Comparison of ENCODE assay signal across 19 mouse cellular contexts in genomic region chrX:48683857-48684256, GRCm38 (mm10). TPM values are rescaled to one million over a fixed set of nuclear protein-coding genes. Genes with fewer than 3 reads are reported as not detected.
DNase-seq lines count a peak whose midpoint lies in the region; ATAC-seq lines count a peak whose summit lies in the region.
"Had no signal": no experiment of that assay in that cellular context is flagged by ENCODE, and none has a peak within 500 bp of the region (broad histone marks: within the 10 kb centered on the region; RNA-seq: fewer than 3 reads in every experiment).

No protein-coding gene starts in this region.

- H3K9ac ChIP-seq in liver, embryonic 12.5 days, result no peak overlapping the region
- no peak overlapping the region for H3K9ac ChIP-seq in liver, embryonic 11.5 days (ENCODE audit: low read depth, low read length)
- H3K9ac ChIP-seq in liver, embryonic 13.5 days, result no peak overlapping the region
- H3K9ac ChIP-seq in liver, embryonic 15.5 days, result no peak overlapping the region
- H3K9ac ChIP-seq: embryonic facial prominence, embryonic 12.5 days; forebrain, embryonic 13.5 days; forebrain, embryonic 15.5 days; forebrain, postnatal 0 days had no signal

- WGBS in liver, embryonic 12.5 days (ENCODE audit: insufficient replicate concordance), result 49% methylated on average over 5 of the region's 5 CpGs
- 53% methylated on average over 5 of the region's 5 CpGs for WGBS in liver, embryonic 11.5 days
- WGBS in liver, embryonic 13.5 days (ENCODE audit: insufficient replicate concordance), result 41% methylated on average over 5 of the region's 5 CpGs
- WGBS in liver, embryonic 15.5 days (ENCODE audit: insufficient replicate concordance), result 45% methylated on average over 5 of the region's 5 CpGs

- H3K27ac ChIP-seq in liver, embryonic 12.5 days, result no peak overlapping the region
- no peak overlapping the region for H3K27ac ChIP-seq in liver, embryonic 11.5 days (ENCODE audit: low read depth, low read length)
- no peak overlapping the region for H3K27ac ChIP-seq in liver, embryonic 13.5 days
- H3K27ac ChIP-seq in liver, embryonic 15.5 days (replicated peaks), result no peak overlapping the region
- H3K27ac ChIP-seq: embryonic facial prominence, embryonic 10.5 days; embryonic facial prominence, embryonic 12.5 days; forebrain, embryonic 13.5 days; forebrain, embryonic 15.5 days had no signal

- no peak overlapping the region for H3K4me2 ChIP-seq in liver, embryonic 12.5 days
- H3K4me2 ChIP-seq in liver, embryonic 11.5 days, result no peak overlapping the region
- H3K4me2 ChIP-seq in liver, embryonic 13.5 days, result no peak overlapping the region
- H3K4me2 ChIP-seq in liver, embryonic 15.5 days, result no peak overlapping the region
- H3K4me2 ChIP-seq: embryonic facial prominence, embryonic 12.5 days; forebrain, embryonic 13.5 days; forebrain, embryonic 15.5 days had no signal

- no peak overlapping the region for H3K4me3 ChIP-seq in liver, embryonic 12.5 days
- H3K4me3 ChIP-seq in liver, embryonic 11.5 days (ENCODE audit: low read depth, low read length), result no peak overlapping the region
- H3K4me3 ChIP-seq in liver, embryonic 13.5 days (replicated peaks), result no peak overlapping the region
- no peak overlapping the region for H3K4me3 ChIP-seq in liver, embryonic 15.5 days (replicated peaks)
- H3K4me3 ChIP-seq: embryonic facial prominence, embryonic 10.5 days; embryonic facial prominence, embryonic 12.5 days; forebrain, embryonic 13.5 days; forebrain, embryonic 15.5 days had no signal

- peak; percentile 58; the same call in 1 of the 2 replicates for ATAC-seq in liver, embryonic 12.5 days
- no peak for ATAC-seq in liver, embryonic 11.5 days (replicated peaks; ENCODE audit: low FRiP score)
- peak; percentile 66; the same call in 1 of the 2 replicates for ATAC-seq in liver, embryonic 13.5 days (ENCODE audit: low read depth)
- peak; percentile 57; the same call in 1 of the 2 replicates for ATAC-seq in liver, embryonic 15.5 days (ENCODE audit: insufficient read depth)
- ATAC-seq: activated CD4-positive, CD25-positive, alpha-beta regulatory T cell, adult 4 months; forebrain, embryonic 13.5 days; forebrain, embryonic 15.5 days had no signal

- no peak for DNase-seq in liver, embryonic 11.5 days (ENCODE audit: low spot score)
- no peak for DNase-seq in liver, embryonic 13.5 days
- no peak for DNase-seq in thymus, postnatal 14 days
- DNase-seq in cerebellum, postnatal 10 days, result no peak
- no peak for DNase-seq in cerebellum, postnatal 14 days
- DNase-seq: adrenal gland, adult 8-10 months; cerebellum, adult 11-12 months had no signal

- no peaks in the 10 kb centered on the region for H3K27me3 ChIP-seq in liver, embryonic 12.5 days (replicated peaks)
- H3K27me3 ChIP-seq in liver, embryonic 11.5 days (replicated peaks; ENCODE audit: control insufficient read depth, insufficient read depth, low read length), result no peaks in the 10 kb centered on the region
- no peaks in the 10 kb centered on the region for H3K27me3 ChIP-seq in liver, embryonic 13.5 days
- H3K27me3 ChIP-seq in liver, embryonic 15.5 days, result no peaks in the 10 kb centered on the region
- H3K27me3 ChIP-seq: embryonic facial prominence, embryonic 12.5 days; forebrain, embryonic 13.5 days; forebrain, embryonic 15.5 days had no signal

- H3K9me3 ChIP-seq in liver, embryonic 12.5 days (replicated peaks), result no peaks in the 10 kb centered on the region
- no peaks in the 10 kb centered on the region for H3K9me3 ChIP-seq in liver, embryonic 11.5 days (ENCODE audit: control insufficient read depth, low read length)
- H3K9me3 ChIP-seq in liver, embryonic 13.5 days (replicated peaks), result no peaks in the 10 kb centered on the region
- no peaks in the 10 kb centered on the region for H3K9me3 ChIP-seq in liver, embryonic 15.5 days (replicated peaks)
- H3K9me3 ChIP-seq: embryonic facial prominence, embryonic 10.5 days; embryonic facial prominence, embryonic 12.5 days; forebrain, embryonic 13.5 days; forebrain, embryonic 15.5 days had no signal

- no peaks in the 10 kb centered on the region for H3K36me3 ChIP-seq in liver, embryonic 12.5 days
- H3K36me3 ChIP-seq in liver, embryonic 11.5 days (ENCODE audit: control insufficient read depth, insufficient read depth, low read length), result no peaks in the 10 kb centered on the region
- no peaks in the 10 kb centered on the region for H3K36me3 ChIP-seq in liver, embryonic 13.5 days
- H3K36me3 ChIP-seq in liver, embryonic 15.5 days (replicated peaks), result no peaks in the 10 kb centered on the region
- H3K36me3 ChIP-seq: embryonic facial prominence, embryonic 10.5 days; embryonic facial prominence, embryonic 12.5 days; forebrain, embryonic 15.5 days had no signal

- 0 out of 2 replicates have a peak, but pooled peaks cover 4% of the 10 kb centered on the region for H3K4me1 ChIP-seq in liver, embryonic 12.5 days
- H3K4me1 ChIP-seq in liver, embryonic 11.5 days (replicated peaks; ENCODE audit: control insufficient read depth, insufficient read depth, low read length), result no peaks in the 10 kb centered on the region
- H3K4me1 ChIP-seq in liver, embryonic 13.5 days (replicated peaks), result no peaks in the 10 kb centered on the region
- no peaks in the 10 kb centered on the region for H3K4me1 ChIP-seq in liver, embryonic 15.5 days (replicated peaks)
- H3K4me1 ChIP-seq: embryonic facial prominence, embryonic 10.5 days; embryonic facial prominence, embryonic 12.5 days; forebrain, embryonic 13.5 days; forebrain, embryonic 15.5 days had no signal

RNA-seq across cellular contexts. Expression of gene Gpr119, which starts 9.6 kb away (rescaled TPM):
- polyA plus RNA-seq in liver, embryonic 12.5 days (2016; fragmentation: Nextera tagmentation; extraction: Ambion mirVana), result not detected in 2 replicates
- polyA plus RNA-seq in liver, embryonic 11.5 days (2014; fragmentation: Nextera tagmentation; extraction: Ambion mirVana), result 0.07 TPM in 1 of 2 replicates, not detected in the other
- polyA plus RNA-seq in liver, embryonic 13.5 days (2015; fragmentation: Nextera tagmentation; extraction: Ambion mirVana), result not detected in 2 replicates
- polyA plus RNA-seq in liver, embryonic 15.5 days (2015; fragmentation: Nextera tagmentation; extraction: Ambion mirVana), result not detected in 2 replicates
- polyA plus RNA-seq: activated CD4-positive, CD25-positive, alpha-beta regulatory T cell, adult 4 months; C2C12; cortical plate, adult 2 months; embryonic facial prominence, embryonic 10.5 days; embryonic facial prominence, embryonic 12.5 days; forebrain, embryonic 11.5 days; forebrain, embryonic 13.5 days; forebrain, embryonic 15.5 days; forebrain, postnatal 0 days; Patski had no signal

RNA-seq across cellular contexts. Expression of gene Rbmx2, which starts 10.9 kb away (rescaled TPM):
- polyA plus RNA-seq in liver, embryonic 12.5 days (2016; fragmentation: Nextera tagmentation; extraction: Ambion mirVana), result 16.7 and 18.2 TPM in 2 replicates
- 20.4 and 24.5 TPM in 2 replicates for polyA plus RNA-seq in liver, embryonic 11.5 days (2014; fragmentation: Nextera tagmentation; extraction: Ambion mirVana)
- polyA plus RNA-seq in liver, embryonic 13.5 days (2015; fragmentation: Nextera tagmentation; extraction: Ambion mirVana), result 19.9 and 20.1 TPM in 2 replicates
- polyA plus RNA-seq in liver, embryonic 15.5 days (2015; fragmentation: Nextera tagmentation; extraction: Ambion mirVana), result 8.6 and 13.1 TPM in 2 replicates
